Mouse (Mus musculus): ENCODE results near the gene Gtf2h5. TPM values are rescaled to one million over a fixed set of nuclear protein-coding genes. Genes with fewer than 3 reads are reported as not detected.
A peak's percentile ranks its signal among the peaks of the same experiment; 100 is the strongest.

The Gtf2h5 gene
- polyA plus RNA-seq (2012; rRNA removed) = 11.4 and 17.3 TPM in 2 replicates

DNA sequence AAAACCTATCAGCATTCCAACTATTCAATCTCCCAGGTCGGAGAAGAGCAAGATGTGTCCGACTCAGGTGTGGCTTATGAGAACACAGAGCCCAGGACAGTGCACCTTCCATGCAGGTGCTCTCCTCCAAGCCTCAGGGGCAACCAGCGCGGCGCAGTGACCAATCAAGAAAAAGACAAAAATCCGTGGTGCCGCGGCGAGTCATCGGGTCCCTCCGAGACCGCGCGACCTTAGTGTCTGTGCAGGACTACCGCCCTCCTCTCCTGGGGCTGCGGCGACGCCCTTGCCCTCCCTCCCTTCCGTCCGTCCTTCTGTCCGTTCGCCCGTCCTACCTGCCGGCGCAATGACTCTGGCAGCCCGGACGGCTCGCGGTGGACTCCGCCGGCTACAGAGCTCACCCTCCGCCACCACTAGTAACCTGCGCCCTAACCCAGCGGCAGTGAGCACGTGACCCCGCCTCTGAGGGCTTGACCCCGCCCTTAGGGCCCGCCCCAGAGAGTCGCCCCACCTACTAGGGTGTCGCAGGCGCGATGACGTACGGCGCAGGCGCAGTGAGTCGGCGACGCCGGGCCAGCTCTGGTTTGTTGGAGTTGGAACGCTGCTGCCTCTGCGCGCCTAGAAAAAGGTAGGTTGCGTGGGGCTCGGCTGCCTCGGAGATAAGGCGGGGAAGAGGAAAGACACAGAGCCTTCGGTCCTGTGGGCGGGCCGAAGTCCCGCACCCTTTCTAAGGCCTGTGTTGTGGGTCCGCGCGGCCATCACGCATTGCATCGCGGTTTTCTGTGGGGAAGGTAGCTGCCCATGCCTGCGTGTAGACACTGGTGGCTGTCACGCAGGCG, at the start of gene Gtf2h5, which contains the start of gene Serac1:
Gene Gtf2h5, plus strand, starts transcription at position 500 of the 836 bp plus-strand sequence.
Gene Serac1, minus strand, starts transcription at position 455 of the 836 bp plus-strand sequence.
- Histone ChIP-seq H3K4me3 (replicated peaks; ENCODE audit: extremely low read depth, low read depth, low read length) (peak within 1 kb of the TSS; percentile 86), H3K4me1 (ENCODE audit: control insufficient read depth, insufficient read depth, low read length) (no peaks in the 10 kb centered on the region)
- WGBS = under 1% methylated on average over 70 of the region's 70 CpGs
- peak; percentile 99 for DNase-seq
- TF ChIP-seq POLR2A (IDR thresholded peaks at IDR 0.05; ENCODE audit: borderline replicate concordance, extremely low read depth, low read depth, low read length) (peak; percentile 88), CTCF (IDR thresholded peaks at IDR 0.05; ENCODE audit: insufficient read depth, low read length) (no peak)

GRCm38 (mm10) chr17:6035661-6036060, 43.9 kb upstream of the Gtf2h5 start:
- 72% methylated on average over 8 of the region's 8 CpGs for WGBS

GRCm38 (mm10) chr17:6036458-6036857, 43.1 kb upstream of the Gtf2h5 start:
- TF ChIP-seq CTCF (IDR thresholded peaks at IDR 0.05; ENCODE audit: insufficient read depth, low read length) (no peak), POLR2A (IDR thresholded peaks at IDR 0.05; ENCODE audit: borderline replicate concordance, extremely low read depth, low read depth, low read length) (no peak)
- H3K4me1 ChIP-seq (ENCODE audit: control insufficient read depth, insufficient read depth, low read length) = no peaks in the 10 kb centered on the region
- DNase-seq = no peak
- H3K4me3 ChIP-seq (replicated peaks; ENCODE audit: extremely low read depth, low read depth, low read length) = no peak overlapping the region
- WGBS = 92% methylated on average over 8 of the region's 8 CpGs

More at GRCm38 (mm10) chr17:6035661-6036060, 43.9 kb upstream of the Gtf2h5 start:
- Histone ChIP-seq H3K4me1 (ENCODE audit: control insufficient read depth, insufficient read depth, low read length) (no peaks in the 10 kb centered on the region), H3K4me3 (replicated peaks; ENCODE audit: extremely low read depth, low read depth, low read length) (no peak overlapping the region)
- DNase-seq = no peak
- no peak for TF ChIP-seq CTCF (IDR thresholded peaks at IDR 0.05; ENCODE audit: insufficient read depth, low read length)

DNA sequence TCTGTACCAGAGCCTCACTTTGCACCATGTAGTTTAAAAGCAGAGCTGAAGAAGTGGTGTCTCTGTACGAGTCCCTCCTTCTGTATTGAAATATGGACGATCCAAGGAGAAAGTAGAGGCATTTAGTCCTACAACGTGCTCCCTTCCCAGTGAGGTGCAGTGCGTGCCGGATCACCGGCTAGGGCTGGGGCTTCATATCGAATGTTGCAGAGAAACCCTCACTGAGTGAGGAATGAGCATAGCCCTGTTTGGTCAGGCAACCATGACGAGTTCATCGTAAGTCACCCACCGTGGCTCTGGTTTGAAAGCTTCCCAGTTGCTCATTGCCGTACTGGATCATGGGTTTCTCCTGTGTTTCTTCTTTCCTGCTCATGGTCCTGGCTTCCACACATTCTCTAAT, 42.7 kb upstream of the Gtf2h5 start:
- Histone ChIP-seq H3K4me1 (ENCODE audit: control insufficient read depth, insufficient read depth, low read length) (no peaks in the 10 kb centered on the region), H3K4me3 (replicated peaks; ENCODE audit: extremely low read depth, low read depth, low read length) (no peak overlapping the region)
- TF ChIP-seq CTCF (IDR thresholded peaks at IDR 0.05; ENCODE audit: insufficient read depth, low read length) (no peak), POLR2A (IDR thresholded peaks at IDR 0.05; ENCODE audit: borderline replicate concordance, extremely low read depth, low read depth, low read length) (no peak)
- no peak for DNase-seq
- 93% methylated on average over 11 of the region's 11 CpGs for WGBS

DNA sequence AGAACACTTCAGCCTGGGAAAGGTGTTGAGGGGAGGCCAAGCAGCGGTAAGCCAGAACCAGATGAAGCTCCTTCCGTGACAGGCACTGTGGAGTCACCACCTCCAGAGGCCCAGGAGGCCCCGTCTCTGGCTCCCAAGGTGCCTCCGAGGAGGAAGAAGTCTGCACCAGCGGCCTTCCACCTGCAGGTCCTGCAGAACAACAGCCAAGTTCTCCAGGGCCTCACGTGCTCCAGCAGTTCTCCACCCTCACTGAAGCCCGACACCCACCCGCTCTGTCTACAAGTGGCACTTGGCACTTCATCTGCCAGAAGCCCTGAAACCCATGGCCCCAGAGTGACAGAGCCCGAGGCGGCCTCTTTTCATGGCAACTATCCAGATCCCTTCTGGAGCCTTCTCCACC, 42.1 kb upstream of the Gtf2h5 start:
- no peak for TF ChIP-seq POLR2A (IDR thresholded peaks at IDR 0.05; ENCODE audit: borderline replicate concordance, extremely low read depth, low read depth, low read length)
- TF ChIP-seq CTCF (IDR thresholded peaks at IDR 0.05; ENCODE audit: insufficient read depth, low read length) = no peak
- no peak overlapping the region for H3K4me3 ChIP-seq (replicated peaks; ENCODE audit: extremely low read depth, low read depth, low read length)
- no peak for DNase-seq
- 68% methylated on average over 10 of the region's 10 CpGs for WGBS
- H3K4me1 ChIP-seq (ENCODE audit: control insufficient read depth, insufficient read depth, low read length) = no peaks in the 10 kb centered on the region

GRCm38 (mm10) chr17:6052801-6053200, 26.8 kb upstream of the Gtf2h5 start:
- DNase-seq = no peak
- TF ChIP-seq POLR2A (IDR thresholded peaks at IDR 0.05; ENCODE audit: borderline replicate concordance, extremely low read depth, low read depth, low read length) = no peak
- TF ChIP-seq CTCF (IDR thresholded peaks at IDR 0.05; ENCODE audit: insufficient read depth, low read length) = no peak
- Histone ChIP-seq H3K4me3 (replicated peaks; ENCODE audit: extremely low read depth, low read depth, low read length) (no peak overlapping the region), H3K4me1 (ENCODE audit: control insufficient read depth, insufficient read depth, low read length) (0 out of 2 replicates have a peak, but pooled peaks cover 2% of the 10 kb centered on the region)
- 75% methylated on average over 4 of the region's 4 CpGs for WGBS

- peak; percentile 37 for DNase-seq
- H3K4me3 ChIP-seq (replicated peaks; ENCODE audit: extremely low read depth, low read depth, low read length) = peak overlapping the region; percentile 29
These were observed 24.6 kb upstream of the Gtf2h5 start for GRCm38 (mm10) chr17:6054934-6055355.

GRCm38 (mm10) chr17:6062793-6063192, 16.8 kb upstream of the Gtf2h5 start:
- DNase-seq = no peak
- H3K4me3 ChIP-seq (replicated peaks; ENCODE audit: extremely low read depth, low read depth, low read length) = no peak overlapping the region
- H3K4me1 ChIP-seq (ENCODE audit: control insufficient read depth, insufficient read depth, low read length) = no peaks in the 10 kb centered on the region
- 79% methylated on average over 8 of the region's 8 CpGs for WGBS
- no peak for TF ChIP-seq CTCF (IDR thresholded peaks at IDR 0.05; ENCODE audit: insufficient read depth, low read length)
- TF ChIP-seq POLR2A (IDR thresholded peaks at IDR 0.05; ENCODE audit: borderline replicate concordance, extremely low read depth, low read depth, low read length) = no peak

More at GRCm38 (mm10) chr17:6054934-6055355, 24.6 kb upstream of the Gtf2h5 start:
- 0 out of 2 replicates have a peak, but pooled peaks cover 2% of the 10 kb centered on the region for H3K4me1 ChIP-seq (ENCODE audit: control insufficient read depth, insufficient read depth, low read length)
- 17% methylated on average over 5 of the region's 5 CpGs for WGBS
- TF ChIP-seq CTCF (IDR thresholded peaks at IDR 0.05; ENCODE audit: insufficient read depth, low read length) = peak; percentile 23
- TF ChIP-seq POLR2A (IDR thresholded peaks at IDR 0.05; ENCODE audit: borderline replicate concordance, extremely low read depth, low read depth, low read length) = no peak

DNA sequence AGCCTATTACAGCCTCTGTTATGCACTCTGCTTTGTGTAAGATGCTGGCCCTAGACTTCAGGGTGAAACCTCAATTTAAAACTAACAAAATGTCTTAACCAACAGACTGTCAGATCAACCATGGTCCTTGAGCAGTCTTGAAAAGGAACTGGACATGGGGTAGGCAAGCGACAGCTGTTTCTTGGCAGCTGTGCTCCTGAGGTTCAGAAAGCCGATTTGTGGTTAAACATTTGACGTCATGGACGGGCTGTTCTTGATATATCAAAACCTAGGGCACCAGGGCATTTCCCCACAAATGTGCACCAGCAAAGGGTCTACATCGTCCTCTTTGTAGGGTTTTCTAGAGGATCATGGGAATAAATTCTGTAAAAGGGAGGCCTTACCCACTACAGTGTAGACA, 16.1 kb upstream of the Gtf2h5 start:
- DNase-seq = no peak
- H3K4me3 ChIP-seq (replicated peaks; ENCODE audit: extremely low read depth, low read depth, low read length) = no peak overlapping the region
- no peak for TF ChIP-seq CTCF (IDR thresholded peaks at IDR 0.05; ENCODE audit: insufficient read depth, low read length)
- no peak for TF ChIP-seq POLR2A (IDR thresholded peaks at IDR 0.05; ENCODE audit: borderline replicate concordance, extremely low read depth, low read depth, low read length)
- 78% methylated on average over 5 of the region's 5 CpGs for WGBS
- no peaks in the 10 kb centered on the region for H3K4me1 ChIP-seq (ENCODE audit: control insufficient read depth, insufficient read depth, low read length)

GRCm38 (mm10) chr17:6066021-6066420, 13.6 kb upstream of the Gtf2h5 start:
- H3K4me1 ChIP-seq (ENCODE audit: control insufficient read depth, insufficient read depth, low read length) = no peaks in the 10 kb centered on the region
- H3K4me3 ChIP-seq (replicated peaks; ENCODE audit: extremely low read depth, low read depth, low read length) = no peak overlapping the region
- 77% methylated on average over 2 of the region's 2 CpGs for WGBS
- TF ChIP-seq POLR2A (IDR thresholded peaks at IDR 0.05; ENCODE audit: borderline replicate concordance, extremely low read depth, low read depth, low read length) (no peak), CTCF (IDR thresholded peaks at IDR 0.05; ENCODE audit: insufficient read depth, low read length) (no peak)
- no peak for DNase-seq
